Mouse (Mus musculus) cerebellum, adult 2 months (tissue): ENCODE measurements around the gene Ntng1.

Experiments used
- CTCF ChIP-seq: fragments of 200-500 bp; IDR thresholded peaks from 2 replicates; pipeline ENCODE4 v1.5.1; 2011; ENCODE audit warnings: low read depth, mild to moderate bottlenecking, control low read depth, low read length, moderate library complexity, borderline replicate concordance; ENCODE audit not compliant: insufficient read depth
- POLR2A ChIP-seq: fragments of 200-500 bp; IDR thresholded peaks from 2 replicates; pipeline ENCODE4 v1.6.1; 2011; ENCODE audit warnings: low read length, control low read depth, borderline replicate concordance; ENCODE audit not compliant: insufficient read depth

- TF ChIP-seq CTCF, result no peak
- TF ChIP-seq POLR2A, result no peak
Measured at GRCm38 (mm10) chr3:110048152-110048551, 95.7 kb downstream of the Ntng1 start.
